ENCODE assay signal across 8 mouse cellular contexts in genomic region chr16:34806883-34807767, GRCm38 (mm10).
DNase-seq lines count a peak whose midpoint lies in the region; ATAC-seq lines count a peak whose summit lies in the region.

No protein-coding gene starts in this region.

- no peak overlapping the region for H3K9ac ChIP-seq in heart, embryonic 15.5 days
- H3K9ac ChIP-seq in midbrain, embryonic 11.5 days (ENCODE audit: low read length) = 0 out of 2 replicates have a peak overlapping the region, but pooled peaks have one; percentile 28

- H3K4me3 ChIP-seq in heart, embryonic 15.5 days = no peak overlapping the region; the same call in 1 of the 2 replicates
- no peak overlapping the region for H3K4me3 ChIP-seq in midbrain, embryonic 11.5 days (ENCODE audit: low read depth, low read length)

- no peaks in the 10 kb centered on the region for H3K36me3 ChIP-seq in heart, embryonic 15.5 days
- H3K36me3 ChIP-seq in midbrain, embryonic 11.5 days (ENCODE audit: control insufficient read depth, insufficient read depth, low read length) = no peaks in the 10 kb centered on the region

- intact Hi-C loops in left cerebral cortex, postnatal 14 days (cut with DNase I) = no loop called here

- no peak; the same call in 1 of the 2 replicates for ATAC-seq in heart, embryonic 15.5 days (replicated peaks; ENCODE audit: insufficient number of reproducible peaks, insufficient read depth, low FRiP score, low read depth)
- ATAC-seq in midbrain, embryonic 11.5 days (ENCODE audit: low FRiP score) = peak; percentile 58; the same call in 1 of the 2 replicates

- H3K4me1 ChIP-seq in heart, embryonic 15.5 days (replicated peaks) = peaks cover 8% of the 10 kb centered on the region
- peaks cover 18% of the 10 kb centered on the region for H3K4me1 ChIP-seq in midbrain, embryonic 11.5 days (ENCODE audit: control insufficient read depth, insufficient read depth, low read length)

- H3K27ac ChIP-seq in heart, embryonic 15.5 days = 0 out of 2 replicates have a peak overlapping the region, but pooled peaks have one; percentile 46
- H3K27ac ChIP-seq in midbrain, embryonic 11.5 days (ENCODE audit: low read depth, low read length) = no peak overlapping the region

- no peaks in the 10 kb centered on the region for H3K9me3 ChIP-seq in heart, embryonic 15.5 days (replicated peaks)
- H3K9me3 ChIP-seq in midbrain, embryonic 11.5 days (ENCODE audit: control insufficient read depth, low read length) = no peaks in the 10 kb centered on the region

- H3K27me3 ChIP-seq in heart, embryonic 15.5 days = 0 out of 2 replicates have a peak, but pooled peaks cover 3% of the 10 kb centered on the region
- no peaks in the 10 kb centered on the region for H3K27me3 ChIP-seq in midbrain, embryonic 11.5 days (ENCODE audit: control insufficient read depth, insufficient read depth, low read length)

- 32% methylated on average over 16 of the region's 16 CpGs for WGBS in heart, embryonic 15.5 days
- WGBS in midbrain, embryonic 11.5 days = 8% methylated on average over 16 of the region's 16 CpGs

- H3K4me2 ChIP-seq in heart, embryonic 15.5 days = peak overlapping the region; percentile 34
- H3K4me2 ChIP-seq in midbrain, embryonic 11.5 days = peak overlapping the region; percentile 31

- peak; percentile 10 for DNase-seq in ovary, postnatal 10 days (ENCODE audit: low spot score)
- no peak for DNase-seq in ovary, adult 18-20 months (ENCODE audit: low spot score)
- DNase-seq in kidney, postnatal 36 days = peak; percentile 73 to 75
- DNase-seq in midbrain, embryonic 11.5 days (ENCODE audit: low spot score, missing footprints) = peak; percentile 94
- DNase-seq in thymus, adult 18-20 months = no peak
- no peak for DNase-seq in left cerebral cortex, postnatal 14 days (ENCODE audit: low spot score in 2 of 2)
- no peak for DNase-seq in cerebellum, adult 8-10 months

Comparison
In these comparisons a context has a peak if more than half of its experiments do, and no peak if none do; other contexts are left out.
1. DNase-seq: peak in ovary, postnatal 10 days (single experiment), kidney, postnatal 36 days (2 of 2) and midbrain, embryonic 11.5 days (single experiment); none in ovary, adult 18-20 months (single experiment), thymus, adult 18-20 months (0 of 2), left cerebral cortex, postnatal 14 days (0 of 2) and cerebellum, adult 8-10 months (single experiment).